Mouse (Mus musculus) G1E-ER4 (cell line): Measurements from ENCODE around the gene Eya2. TPM values are rescaled to one million over a fixed set of nuclear protein-coding genes. Genes with fewer than 3 reads are reported as not detected.

Source experiments
- GATA1 ChIP-seq: IDR thresholded peaks from one replicate; pipeline ENCODE4 v1.8.0; 2012; ENCODE audit warnings: low read length, inconsistent platforms
- polyA plus RNA-seq: library from polyadenylated mRNA; stranded (reverse); fragments of >175 nt; gene quantifications from 2 replicates; pipeline ENCODE4 v1.2.3, GENCODE M21; 2012

Gene Eya2
- polyA plus RNA-seq, 1 experiment, result not detected

DNA sequence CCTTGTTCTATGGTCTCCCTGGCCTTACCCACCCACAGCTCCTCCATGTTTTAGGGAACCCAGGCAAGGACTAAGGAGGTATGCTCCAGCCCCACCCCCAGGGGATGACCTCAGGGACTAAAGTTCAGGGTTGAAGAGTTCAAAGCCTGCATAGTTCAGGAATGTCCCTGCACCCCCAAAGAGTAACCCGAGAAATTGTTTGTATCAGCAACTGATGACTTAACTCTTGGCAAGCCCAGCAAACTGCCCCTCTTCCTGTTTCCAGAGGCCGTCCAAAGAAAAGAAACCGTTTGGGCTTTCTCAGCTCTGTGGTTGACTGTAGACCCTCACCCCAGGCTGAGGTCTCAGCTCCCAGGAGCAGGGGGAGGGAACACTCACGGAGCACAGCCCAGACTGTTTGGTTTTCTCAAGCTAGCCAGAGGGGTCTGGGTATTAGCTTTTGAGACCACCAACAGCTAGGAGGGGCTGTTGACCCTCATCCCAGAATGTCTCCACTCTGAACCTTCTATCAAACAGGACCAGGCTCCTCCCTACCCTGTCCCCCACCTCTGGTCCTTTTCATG is 23.5 kb upstream of the Eya2 start:
- TF ChIP-seq GATA1, result no peak

DNA sequence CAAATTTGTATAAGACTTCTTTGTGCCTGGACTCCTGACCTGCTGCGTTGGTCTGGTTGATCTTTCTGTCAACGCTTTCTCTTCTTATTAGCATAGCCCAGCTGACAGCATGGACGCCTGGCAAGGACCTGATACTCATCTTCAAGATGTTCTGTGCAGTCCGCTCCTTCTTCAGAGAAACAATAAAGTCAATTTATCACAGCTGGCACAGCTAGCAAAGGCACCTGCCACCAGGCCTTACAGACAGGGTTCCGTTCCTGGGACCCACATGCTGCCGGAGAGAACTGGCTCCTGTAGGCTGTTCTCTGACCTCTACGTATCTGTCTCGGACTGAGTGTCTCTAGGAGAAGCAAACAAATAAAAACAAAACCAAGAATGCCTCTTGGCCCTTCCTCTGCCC is 11.8 kb upstream of the Eya2 start:
- no peak for TF ChIP-seq GATA1

DNA sequence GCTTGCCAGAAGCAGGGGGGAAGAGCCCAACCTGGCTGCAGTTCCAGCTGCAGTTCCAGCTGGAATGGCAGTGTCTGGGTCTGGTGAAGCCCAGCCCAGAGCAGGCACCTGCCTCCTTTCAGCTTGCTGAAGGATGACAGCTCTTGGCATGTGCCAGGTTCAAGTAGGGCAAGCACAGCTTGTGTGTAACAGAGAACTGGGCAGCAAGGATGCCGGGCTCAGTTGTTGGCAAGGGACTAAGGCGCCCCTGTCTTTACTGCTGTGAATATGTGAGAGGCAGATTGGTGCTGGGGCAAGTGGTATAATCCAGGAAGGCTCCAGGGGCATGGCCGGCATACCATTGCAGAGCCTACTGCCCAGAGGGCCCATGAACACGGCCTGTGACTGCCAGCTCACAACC is 11.3 kb upstream of the Eya2 start:
- no peak for TF ChIP-seq GATA1

DNA sequence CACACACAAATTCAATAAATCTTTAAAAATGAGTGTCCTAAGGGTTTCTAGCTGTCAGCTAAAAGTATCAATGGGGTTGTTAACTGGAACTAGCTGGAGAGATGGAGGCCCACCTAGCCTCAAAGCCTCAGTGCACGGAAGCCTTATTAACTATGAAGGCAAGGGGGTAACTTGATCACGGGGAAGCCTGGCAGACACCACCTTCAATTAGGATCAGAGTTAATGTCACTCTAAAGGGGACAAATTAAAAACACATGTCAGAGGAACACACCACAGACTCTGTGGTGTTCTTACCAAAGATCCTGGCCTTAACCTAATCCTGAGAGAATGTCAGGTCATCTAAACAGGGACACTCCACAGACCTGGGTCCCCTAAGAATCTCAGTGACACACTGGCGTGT is 10.3 kb upstream of the Eya2 start:
- no peak for TF ChIP-seq GATA1

DNA sequence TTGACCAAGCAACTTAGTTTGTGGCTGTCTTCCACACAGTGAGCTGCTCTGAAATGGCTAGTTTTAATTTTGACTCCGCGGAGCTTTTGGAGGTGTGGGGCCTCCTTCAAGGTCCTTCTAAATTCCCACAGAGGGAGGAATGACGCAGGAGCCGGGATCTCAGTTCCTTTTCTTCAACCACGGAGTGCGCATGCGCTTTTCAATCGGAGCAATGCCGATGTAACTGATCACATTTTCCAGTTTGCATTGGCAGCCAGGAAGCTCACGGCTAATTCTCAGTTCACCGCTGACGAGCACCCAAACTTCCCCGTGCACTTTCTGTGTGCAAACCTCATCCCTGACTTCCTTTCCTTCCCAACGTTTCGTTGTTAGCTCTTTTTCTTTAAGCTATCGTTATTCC is 4.1 kb upstream of the Eya2 start:
- no peak for TF ChIP-seq GATA1

DNA sequence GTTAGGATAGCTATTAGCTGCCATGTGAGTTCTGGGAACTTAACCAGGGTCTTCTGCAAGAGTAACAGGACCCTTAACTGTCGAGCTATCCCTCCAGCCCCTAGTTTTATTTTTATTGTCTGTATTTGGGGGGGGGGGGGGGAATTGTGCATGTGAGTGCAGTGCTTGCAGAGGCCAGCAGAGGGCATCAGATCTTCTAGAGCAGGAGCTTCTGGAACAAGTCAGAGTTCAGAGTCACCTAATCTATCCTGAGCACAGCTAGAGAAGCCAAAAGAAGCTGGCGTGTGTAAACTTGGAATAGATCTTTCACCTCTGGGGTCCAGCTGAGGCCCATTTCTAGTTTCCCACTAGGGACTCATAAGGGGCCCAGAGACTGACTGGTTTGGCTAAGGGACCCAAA is 1.1 kb upstream of the Eya2 start:
- TF ChIP-seq GATA1, result no peak

DNA sequence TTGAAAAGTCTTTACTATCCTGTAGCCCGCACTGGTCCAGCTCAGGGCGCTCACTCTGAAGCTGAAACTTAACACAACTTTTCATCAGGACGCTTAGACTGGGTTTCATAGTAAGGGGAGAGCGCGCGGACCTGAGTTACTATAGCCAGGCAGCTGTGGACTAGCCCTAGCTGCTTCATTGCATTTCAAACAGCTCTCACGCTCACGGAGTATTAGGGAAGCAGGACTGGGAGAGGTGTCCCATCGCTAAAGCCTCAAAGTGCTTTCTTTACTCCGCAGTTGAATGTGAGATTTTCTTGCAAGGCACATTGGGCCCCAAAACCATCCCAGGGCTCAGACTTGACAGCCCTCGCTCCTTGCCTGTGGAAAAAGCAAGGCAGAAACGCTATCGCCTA is 841 bp downstream of the Eya2 start:
- no peak for TF ChIP-seq GATA1

DNA sequence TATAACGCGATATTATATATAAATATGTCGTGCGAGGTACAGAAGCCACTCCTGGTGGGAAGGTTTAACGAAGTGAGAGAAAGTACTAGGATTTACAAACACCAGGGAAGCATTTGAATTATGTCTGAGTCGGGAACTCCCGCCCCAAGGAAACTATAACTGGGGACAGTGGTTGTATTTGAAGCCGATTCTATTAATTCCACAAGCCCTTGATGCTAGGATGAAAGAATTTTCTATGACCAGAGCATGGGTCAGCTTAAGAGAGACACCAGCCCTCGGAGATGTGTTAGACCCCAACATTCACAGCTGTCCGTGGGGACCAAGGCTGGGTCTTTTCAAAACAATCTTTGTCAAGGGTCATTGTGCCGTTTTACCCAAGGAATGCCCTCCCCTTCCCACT is 1.3 kb downstream of the Eya2 start:
- no peak for TF ChIP-seq GATA1

DNA sequence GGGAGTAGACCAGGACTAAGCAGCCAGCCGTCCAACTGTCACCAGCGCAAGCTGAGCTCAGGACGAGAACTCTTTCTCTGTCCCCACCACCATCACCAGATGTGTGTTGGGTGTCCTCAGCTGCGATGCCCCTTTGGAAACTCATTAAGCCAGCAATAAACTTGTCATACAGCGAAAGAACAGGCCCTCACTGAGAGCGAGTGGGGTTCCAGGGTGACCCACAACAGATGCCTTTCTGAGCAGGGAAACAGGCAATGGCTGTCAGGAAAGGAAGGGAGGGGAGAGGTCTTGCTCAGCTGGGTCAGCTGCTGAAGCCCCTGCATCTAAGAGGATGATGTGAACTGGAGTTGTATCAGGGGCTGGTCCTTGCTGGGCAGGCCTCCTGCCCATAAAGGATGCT is 2.7 kb downstream of the Eya2 start:
- no peak for TF ChIP-seq GATA1

DNA sequence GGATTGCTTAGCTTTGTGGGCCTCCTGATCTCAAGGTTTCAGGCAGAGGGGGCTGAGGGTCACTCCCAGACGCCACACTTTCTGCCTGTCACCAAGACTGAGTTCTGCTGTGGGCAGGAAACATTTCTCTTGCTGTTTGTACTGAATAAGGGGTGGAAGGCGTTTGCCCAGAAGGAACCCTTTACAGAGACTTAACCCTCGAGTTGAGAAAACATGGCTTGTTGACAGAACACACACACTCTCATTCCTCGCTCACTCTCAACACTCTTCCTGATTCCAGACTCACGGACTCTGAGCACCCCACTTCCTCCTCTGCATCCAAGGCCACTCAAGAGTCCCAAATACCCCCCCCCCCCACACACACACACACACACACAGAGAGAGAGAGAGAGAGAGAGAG is 3.3 kb downstream of the Eya2 start:
- TF ChIP-seq GATA1, result no peak

DNA sequence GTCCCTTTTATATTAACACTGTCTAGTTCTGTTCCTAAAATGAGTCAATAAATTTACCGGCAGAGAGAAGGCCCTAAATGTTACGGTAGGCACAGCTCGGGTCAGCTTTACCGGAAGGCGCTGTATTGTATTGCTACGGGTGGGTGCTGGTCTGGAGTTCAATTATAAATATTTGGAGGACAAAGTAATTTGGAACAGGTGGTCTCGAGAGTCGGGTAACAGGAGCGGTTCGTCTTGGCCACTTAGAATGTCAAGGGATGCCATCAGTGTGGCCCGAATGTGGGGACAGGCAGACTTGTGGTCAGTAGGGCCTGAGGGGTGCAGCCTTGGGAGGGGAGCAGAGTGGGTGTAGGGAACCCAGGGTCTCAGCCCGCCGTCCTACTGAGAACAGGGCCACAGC is 4.7 kb downstream of the Eya2 start:
- TF ChIP-seq GATA1, result no peak

DNA sequence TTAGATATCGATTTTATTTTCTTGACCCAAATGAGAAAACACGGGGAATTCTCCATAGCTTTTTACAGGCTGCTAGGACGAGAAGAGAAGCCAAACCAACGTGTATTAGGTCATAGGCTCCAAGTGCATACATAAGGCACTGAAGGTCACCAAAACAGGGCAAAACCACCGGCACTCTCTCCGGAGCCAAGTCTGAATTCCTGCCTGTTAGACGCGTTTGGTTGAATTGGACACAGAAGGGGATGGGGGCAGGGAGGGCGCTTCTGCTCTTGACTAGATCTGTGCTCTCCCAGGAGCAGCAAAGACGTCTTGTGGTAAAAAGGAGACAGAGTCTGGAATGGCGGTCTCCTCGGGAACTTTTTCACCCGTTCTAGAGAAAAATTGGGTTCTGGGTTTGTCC is 6.1 kb downstream of the Eya2 start:
- no peak for TF ChIP-seq GATA1

DNA sequence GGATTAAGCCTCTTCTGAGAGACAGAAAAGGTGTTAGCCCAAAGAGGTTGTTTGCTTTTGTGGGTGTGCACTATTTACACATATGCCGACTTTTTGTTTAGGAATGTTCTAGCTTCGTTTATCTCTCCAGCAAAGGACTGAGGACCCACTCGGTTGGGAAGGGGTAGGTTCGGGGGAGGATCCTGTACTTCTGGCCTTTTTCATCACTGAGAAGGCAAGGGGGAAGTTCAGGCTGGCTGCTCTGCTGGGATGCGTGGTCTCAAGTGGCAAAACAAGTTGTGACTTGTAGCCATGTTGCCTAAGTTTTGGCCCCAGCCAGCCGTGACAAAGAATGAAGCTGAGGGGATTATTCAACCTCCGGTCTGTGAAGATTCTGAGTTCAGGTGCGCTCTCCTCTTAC is 6.8 kb downstream of the Eya2 start:
- no peak for TF ChIP-seq GATA1

DNA sequence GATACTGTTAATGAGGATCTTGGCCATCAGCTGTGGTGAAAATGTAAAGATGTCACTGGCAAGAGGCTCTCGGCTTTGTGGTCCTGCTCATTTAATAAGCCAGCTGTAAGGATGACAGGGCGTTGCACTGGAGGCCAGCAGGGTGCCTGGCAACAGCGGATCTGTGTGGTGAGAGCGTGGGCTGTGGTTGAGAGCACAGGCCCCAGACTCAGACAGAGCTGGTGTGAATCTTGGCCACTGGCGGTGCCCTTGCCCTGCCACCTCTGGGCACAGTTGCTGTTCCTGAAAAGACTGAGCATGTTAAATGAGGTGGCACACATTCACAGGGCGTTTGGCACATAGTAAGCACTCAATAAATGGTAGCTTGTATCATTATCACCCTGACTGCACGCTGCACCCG is 8.9 kb downstream of the Eya2 start:
- no peak for TF ChIP-seq GATA1

DNA sequence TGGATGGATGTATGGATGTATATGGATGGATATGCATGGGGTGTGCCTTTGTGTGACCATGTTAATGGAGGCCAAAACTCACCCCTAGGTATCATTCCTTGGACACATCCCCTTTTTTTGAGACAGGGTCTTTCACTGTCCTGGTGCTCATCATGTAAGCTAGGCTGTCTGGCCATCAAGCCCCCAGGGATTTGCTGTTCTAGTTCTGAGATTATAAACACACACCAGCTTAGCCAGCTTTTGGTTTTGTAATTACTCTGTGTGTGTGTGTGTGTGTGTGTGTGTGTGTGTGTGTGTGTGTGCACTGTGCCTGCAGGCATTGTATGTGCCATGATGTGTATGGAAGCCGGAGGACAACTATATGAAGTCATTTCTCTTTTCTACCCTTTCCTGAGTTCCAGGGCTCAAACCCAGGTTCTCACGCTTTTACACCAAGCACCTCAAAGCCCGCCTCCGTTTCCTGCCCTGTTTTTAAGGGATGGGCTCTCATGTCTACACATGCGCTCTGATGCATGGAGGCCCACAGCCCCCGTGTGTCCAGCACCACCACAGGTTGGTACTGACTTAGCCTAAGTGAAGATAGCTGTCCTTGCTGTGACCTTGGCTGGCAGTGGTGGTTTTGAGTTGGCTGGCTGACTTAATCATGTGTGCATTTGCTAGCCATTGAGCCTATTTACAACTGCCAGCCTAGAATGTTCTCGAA is 16.9 kb downstream of the Eya2 start:
- TF ChIP-seq GATA1, result no peak

DNA sequence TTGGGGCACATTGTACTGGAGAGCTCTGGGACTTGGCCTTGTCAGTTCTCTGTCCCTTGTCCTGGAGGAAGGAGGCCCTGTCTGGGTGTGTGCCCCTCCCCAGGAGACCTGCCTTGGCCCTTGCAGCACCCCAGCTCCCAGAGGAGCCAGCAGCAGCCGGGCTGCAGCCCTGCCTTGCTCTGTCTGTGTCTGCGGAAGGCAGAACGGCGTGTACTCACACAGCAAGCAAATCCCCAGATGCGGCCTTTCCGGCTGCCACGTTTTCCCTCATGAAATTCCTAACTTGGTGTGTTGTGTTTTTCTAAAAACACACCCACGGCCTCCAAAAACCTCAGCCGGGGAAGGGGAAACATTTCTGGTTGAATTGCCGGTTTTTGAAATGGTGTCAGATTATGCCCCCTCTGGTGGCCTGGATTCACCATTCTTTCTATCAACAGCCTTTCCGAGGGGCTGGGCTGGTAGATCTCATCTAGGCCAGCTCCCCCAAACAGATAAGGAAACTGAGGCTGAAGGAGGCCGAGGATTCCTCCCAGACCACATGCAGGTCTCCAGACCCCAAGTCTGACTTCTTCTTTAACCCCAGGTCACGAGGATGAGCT is 19.0 kb downstream of the Eya2 start:
- no peak for TF ChIP-seq GATA1

DNA sequence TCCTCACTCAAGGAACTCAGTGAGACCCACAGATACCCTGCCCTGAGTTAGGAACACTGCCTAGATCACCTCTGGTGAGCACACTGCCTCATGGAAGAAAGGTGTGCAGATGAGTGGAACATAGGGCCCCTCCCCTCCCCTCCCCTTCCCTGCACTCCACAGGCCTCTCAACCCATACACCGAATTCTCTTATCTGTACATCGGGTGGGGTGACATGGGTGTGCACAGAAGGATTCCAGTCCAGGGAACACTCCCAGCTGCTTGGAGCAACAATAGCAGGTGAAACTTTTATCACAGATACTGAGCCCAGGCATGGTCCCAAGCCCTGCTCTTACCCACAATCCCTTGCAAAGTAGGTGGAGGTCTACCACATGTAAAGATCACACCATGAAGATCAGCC is 26.7 kb downstream of the Eya2 start:
- TF ChIP-seq GATA1, result no peak

DNA sequence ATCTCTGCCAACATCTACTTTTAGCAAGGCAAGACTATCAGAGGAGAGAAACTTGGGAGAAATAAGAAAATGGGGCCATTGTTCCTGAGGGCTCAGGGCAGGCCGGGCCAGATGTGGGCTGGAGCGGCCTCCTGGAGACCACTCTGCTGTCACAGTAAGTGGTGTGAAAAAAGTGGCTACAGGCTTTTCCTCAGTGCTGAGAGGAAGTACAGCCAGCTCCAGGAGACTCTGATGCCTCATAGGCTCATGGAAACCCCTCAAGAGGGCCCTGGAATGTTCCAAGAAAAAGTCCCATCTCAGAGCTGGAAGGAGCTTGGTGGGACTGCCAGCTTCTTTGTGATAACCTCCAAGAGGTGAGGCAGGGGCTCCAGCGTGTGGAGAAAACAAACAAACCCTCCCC is 27.8 kb downstream of the Eya2 start:
- no peak for TF ChIP-seq GATA1

DNA sequence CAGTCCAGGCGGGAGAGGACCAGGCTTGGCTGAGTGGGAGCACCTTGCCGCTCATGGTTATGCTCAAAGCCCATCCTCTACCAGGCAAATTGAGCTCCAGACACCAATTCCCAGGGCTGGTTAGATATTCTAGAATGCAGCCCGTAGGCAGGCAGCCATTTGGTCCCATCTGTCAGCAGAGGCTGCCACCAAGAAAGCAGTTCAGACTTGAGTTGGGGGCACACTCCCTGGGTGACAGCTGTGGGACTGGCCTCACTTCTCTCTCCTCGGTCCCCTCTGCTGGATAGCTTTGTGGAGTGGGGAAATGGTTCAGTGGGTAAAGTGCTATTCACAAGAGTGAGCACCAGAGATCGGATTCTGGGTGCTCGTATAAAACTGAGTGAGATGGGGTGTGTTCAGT is 32.0 kb downstream of the Eya2 start:
- no peak for TF ChIP-seq GATA1
